Mouse (Mus musculus) forebrain, embryonic 11.5 days (tissue): ENCODE data around the gene Ccdc89. TPM values are rescaled to one million over a fixed set of nuclear protein-coding genes. Genes with fewer than 3 reads are reported as not detected.

Experiments used
- polyA plus RNA-seq: library from polyadenylated mRNA; unstranded; fragments of >200 nt; fragmentation: Nextera tagmentation; extraction: Ambion mirVana; gene quantifications from 2 replicates; pipeline ENCODE4 v1.2.1, GENCODE M21; 2014

The Ccdc89 gene
- polyA plus RNA-seq, 1 experiment from 2014 or later, result 2.4 TPM

Other genes starting within 250 kb of the Ccdc89 start
- gene Ccdc83, start 160.8 kb upstream of the Ccdc89 start, polyA plus RNA-seq, result not detected in 2 replicates
- 0.75 and 1.5 TPM in 2 replicates for gene Sytl2, start 124.3 kb upstream of the Ccdc89 start, polyA plus RNA-seq
- gene Crebzf, start 16.2 kb downstream of the Ccdc89 start, polyA plus RNA-seq, result 43.5 and 47.2 TPM in 2 replicates
- 111 and 121 TPM in 2 replicates for gene Tmem126a, start 30.7 kb downstream of the Ccdc89 start, polyA plus RNA-seq
- gene Tmem126b, start 49.4 kb downstream of the Ccdc89 start, polyA plus RNA-seq, result 36.6 and 38.4 TPM in 2 replicates
- gene Dlg2, start 50.1 kb downstream of the Ccdc89 start, polyA plus RNA-seq, result 3.0 TPM in 2 replicates